Mouse (Mus musculus): ENCODE results near the gene Dph5. TPM values are rescaled to one million over a fixed set of nuclear protein-coding genes. Genes with fewer than 3 reads are reported as not detected.
"Not testable (repeated sequence)": the region's sequence is repeated elsewhere in the genome, so short reads cannot be mapped to it uniquely, and the experiment has no call there.

Gene Dph5
- polyA plus RNA-seq, 1 experiment from 2014 or later, result 18.2 TPM

DNA sequence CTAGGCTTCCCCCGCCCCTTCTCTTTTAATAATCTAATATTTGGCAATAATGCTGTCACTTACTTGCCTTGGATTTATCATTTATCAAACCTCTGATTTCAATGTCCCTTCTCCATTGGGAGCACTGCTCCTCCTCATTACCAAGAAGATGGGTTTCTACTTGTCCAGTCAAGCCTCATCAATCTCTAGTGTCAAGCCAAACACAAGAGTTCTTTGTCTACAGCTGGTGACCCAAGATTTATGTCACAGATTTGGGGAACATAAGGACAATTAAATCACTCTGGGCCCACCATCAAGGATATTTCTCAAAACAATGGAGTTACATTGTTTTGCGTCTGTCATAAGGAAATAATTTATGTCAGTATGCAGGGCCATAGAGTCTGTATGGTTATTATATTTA is 5.5 kb downstream of the Dph5 start:
- H3K9ac ChIP-seq (ENCODE audit: low read length), result no peak overlapping the region
- no peak overlapping the region for H3K27ac ChIP-seq (replicated peaks in 1 of 2; ENCODE audit: control insufficient read depth in 1 of 2, insufficient read depth in 1 of 2, low read depth in 2 of 2, low read length in 2 of 2)
- ATAC-seq (ENCODE audit: insufficient number of reproducible peaks, insufficient read depth, low FRiP score, low read depth), result no peak
- H3K9me3 ChIP-seq (ENCODE audit: control insufficient read depth, low read length), result no peaks in the 10 kb centered on the region
- H3K27me3 ChIP-seq (ENCODE audit: control insufficient read depth, insufficient read depth, low read length), result no peaks in the 10 kb centered on the region
- H3K4me2 ChIP-seq (ENCODE audit: low read length), result no peak overlapping the region
- 91% methylated on average over 2 of the region's 2 CpGs for WGBS
- H3K36me3 ChIP-seq (ENCODE audit: control insufficient read depth, insufficient read depth, low read length), result peaks cover 28% of the 10 kb centered on the region
- peaks cover 0 to 5% of the 10 kb centered on the region in 2 experiments; a peak in 2 of 4 replicates for H3K4me1 ChIP-seq (ENCODE audit: control insufficient read depth in 2 of 2, insufficient read depth in 2 of 2, low read length in 2 of 2)
- H3K4me3 ChIP-seq (ENCODE audit: control insufficient read depth in 1 of 2, insufficient read depth in 1 of 2, low read depth in 1 of 2, low read length in 2 of 2), result no peak overlapping the region

DNA sequence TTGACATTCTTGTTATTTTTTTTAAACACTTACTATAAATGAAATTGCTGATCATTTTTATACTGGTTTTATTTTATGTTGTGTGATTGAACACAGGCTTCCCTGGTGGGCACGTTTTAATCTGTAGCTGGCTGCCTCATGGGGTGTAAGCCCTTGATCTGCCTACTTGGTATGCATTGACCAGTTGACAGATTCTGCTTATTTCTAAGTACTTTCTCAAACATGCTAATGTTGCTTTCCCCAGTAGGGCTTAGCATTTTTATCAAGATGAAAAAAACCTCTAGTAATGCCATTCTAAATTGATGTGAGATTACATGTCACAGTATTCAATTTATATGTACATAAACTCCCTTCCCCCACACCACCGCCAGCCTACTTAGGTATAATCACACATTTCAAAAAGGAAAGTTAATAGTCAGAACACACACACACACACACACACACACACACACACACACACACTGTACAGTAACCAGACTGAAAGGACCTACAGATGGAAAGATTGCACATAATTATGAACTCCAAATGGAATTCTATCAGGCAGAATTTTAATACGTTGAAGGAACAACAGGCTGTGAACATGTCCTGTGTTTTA is 10.8 kb downstream of the Dph5 start:
- Histone ChIP-seq H3K27me3 (ENCODE audit: control insufficient read depth, insufficient read depth, low read length) (no peaks in the 10 kb centered on the region), H3K36me3 (ENCODE audit: control insufficient read depth, insufficient read depth, low read length) (peaks cover 32% of the 10 kb centered on the region), H3K4me3 (ENCODE audit: control insufficient read depth in 1 of 2, insufficient read depth in 1 of 2, low read depth in 1 of 2, low read length in 2 of 2) (no peak overlapping the region), H3K27ac (replicated peaks in 1 of 2; ENCODE audit: control insufficient read depth in 1 of 2, insufficient read depth in 1 of 2, low read depth in 2 of 2, low read length in 2 of 2) (no peak overlapping the region), H3K4me2 (ENCODE audit: low read length) (no peak overlapping the region), H3K9me3 (ENCODE audit: control insufficient read depth, low read length) (no peaks in the 10 kb centered on the region), H3K9ac (ENCODE audit: low read length) (no peak overlapping the region), H3K4me1 (ENCODE audit: control insufficient read depth in 2 of 2, insufficient read depth in 2 of 2, low read length in 2 of 2) (no peaks in the 10 kb centered on the region)
- 86% methylated on average over 3 of the region's 3 CpGs for WGBS
- no peak for ATAC-seq (ENCODE audit: insufficient number of reproducible peaks, insufficient read depth, low FRiP score, low read depth)

DNA sequence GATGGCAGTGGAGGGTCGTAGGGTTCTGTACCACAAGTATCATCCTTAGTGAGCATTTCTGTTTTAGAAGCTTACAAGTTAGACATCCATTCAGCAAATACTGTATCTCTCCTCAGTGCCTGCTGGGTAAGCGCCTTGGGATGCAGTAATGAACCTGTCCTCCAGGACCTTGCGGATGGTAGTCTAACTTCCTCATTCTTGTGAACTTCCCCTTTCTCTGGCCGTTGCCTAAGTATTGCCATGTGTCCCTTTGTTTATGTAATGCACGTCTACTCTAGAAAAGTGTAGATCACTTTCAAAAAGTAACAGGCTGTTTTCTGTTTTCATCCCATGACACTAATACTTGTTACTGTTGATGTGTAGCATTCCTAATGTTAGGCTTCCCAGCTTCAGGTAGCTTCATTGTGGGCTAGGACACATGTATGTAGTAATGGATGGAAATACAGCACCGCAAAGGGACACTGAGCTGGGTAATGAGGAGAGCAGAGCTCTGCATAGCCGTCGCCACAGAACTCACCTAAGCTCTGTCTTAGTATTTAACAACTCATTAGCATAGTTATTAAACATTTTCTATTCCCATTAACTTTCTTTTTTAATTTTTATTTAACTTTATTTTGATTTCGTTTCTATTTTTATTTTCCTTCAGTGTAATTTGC is 14.8 kb downstream of the Dph5 start:
- no peaks in the 10 kb centered on the region for H3K9me3 ChIP-seq (ENCODE audit: control insufficient read depth, low read length)
- H3K27me3 ChIP-seq (ENCODE audit: control insufficient read depth, insufficient read depth, low read length), result no peaks in the 10 kb centered on the region
- H3K27ac ChIP-seq (replicated peaks in 1 of 2; ENCODE audit: control insufficient read depth in 1 of 2, insufficient read depth in 1 of 2, low read depth in 2 of 2, low read length in 2 of 2), result no peak overlapping the region
- H3K36me3 ChIP-seq (ENCODE audit: control insufficient read depth, insufficient read depth, low read length), result peaks cover 24% of the 10 kb centered on the region
- 85% methylated on average over 9 of the region's 9 CpGs for WGBS
- no peak overlapping the region for H3K4me3 ChIP-seq (ENCODE audit: control insufficient read depth in 1 of 2, insufficient read depth in 1 of 2, low read depth in 1 of 2, low read length in 2 of 2)
- H3K4me2 ChIP-seq (ENCODE audit: low read length), result no peak overlapping the region
- ATAC-seq (ENCODE audit: insufficient number of reproducible peaks, insufficient read depth, low FRiP score, low read depth), result no peak
- no peaks in the 10 kb centered on the region for H3K4me1 ChIP-seq (ENCODE audit: control insufficient read depth in 2 of 2, insufficient read depth in 2 of 2, low read length in 2 of 2)
- H3K9ac ChIP-seq (ENCODE audit: low read length), result no peak overlapping the region

DNA sequence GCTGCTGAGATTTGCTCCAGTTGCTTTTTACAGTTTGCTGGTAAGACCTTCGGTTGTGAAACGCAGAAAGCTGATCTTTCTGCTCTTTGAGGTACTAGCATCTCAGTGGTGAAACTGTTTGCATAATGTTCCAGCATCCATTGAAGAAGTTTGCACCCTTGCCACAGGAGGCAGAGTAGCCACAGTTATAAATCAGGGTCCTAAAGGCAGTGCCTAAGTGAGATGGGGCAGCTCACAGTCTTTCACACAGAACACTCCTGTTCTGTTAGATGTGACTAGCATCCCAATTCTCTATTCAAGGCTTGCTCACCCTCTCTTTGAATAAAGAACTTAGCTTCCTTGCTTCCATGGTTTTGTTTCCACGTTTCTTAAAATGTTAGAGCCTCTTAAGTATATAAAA is 17.4 kb downstream of the Dph5 start:
- Histone ChIP-seq H3K4me3 (ENCODE audit: control insufficient read depth in 1 of 2, insufficient read depth in 1 of 2, low read depth in 1 of 2, low read length in 2 of 2) (no peak overlapping the region), H3K9ac (ENCODE audit: low read length) (no peak overlapping the region), H3K4me2 (ENCODE audit: low read length) (no peak overlapping the region), H3K9me3 (ENCODE audit: control insufficient read depth, low read length) (no peaks in the 10 kb centered on the region), H3K4me1 (ENCODE audit: control insufficient read depth in 2 of 2, insufficient read depth in 2 of 2, low read length in 2 of 2) (no peaks in the 10 kb centered on the region), H3K27me3 (ENCODE audit: control insufficient read depth, insufficient read depth, low read length) (no peaks in the 10 kb centered on the region), H3K36me3 (ENCODE audit: control insufficient read depth, insufficient read depth, low read length) (peaks cover 23% of the 10 kb centered on the region), H3K27ac (replicated peaks in 1 of 2; ENCODE audit: control insufficient read depth in 1 of 2, insufficient read depth in 1 of 2, low read depth in 2 of 2, low read length in 2 of 2) (no peak overlapping the region)
- 90% methylated on average over 3 of the region's 3 CpGs for WGBS
- ATAC-seq (ENCODE audit: insufficient number of reproducible peaks, insufficient read depth, low FRiP score, low read depth), result no peak

DNA sequence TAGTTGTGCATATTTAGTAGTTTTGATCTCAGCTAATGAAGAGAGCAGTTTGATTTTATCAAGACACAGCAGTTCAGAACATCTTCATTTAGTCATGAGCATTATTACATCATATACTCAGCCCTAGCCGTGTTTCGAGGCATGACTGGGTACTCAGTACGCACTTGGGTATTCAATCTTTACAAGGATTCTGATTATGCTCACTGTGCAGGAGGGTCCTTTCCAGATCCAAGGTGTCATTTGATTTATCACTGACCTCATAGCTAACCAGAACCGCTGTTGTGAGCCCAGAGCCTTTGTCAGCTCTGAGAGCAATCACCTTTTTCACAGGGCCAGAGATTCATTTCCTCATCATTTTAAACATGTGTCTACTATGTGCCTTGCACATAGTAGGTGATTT is 17.9 kb downstream of the Dph5 start:
- H3K36me3 ChIP-seq (ENCODE audit: control insufficient read depth, insufficient read depth, low read length), result peaks cover 19% of the 10 kb centered on the region
- no peak overlapping the region for H3K4me2 ChIP-seq (ENCODE audit: low read length)
- WGBS, result 89% methylated on average over 4 of the region's 4 CpGs

DNA sequence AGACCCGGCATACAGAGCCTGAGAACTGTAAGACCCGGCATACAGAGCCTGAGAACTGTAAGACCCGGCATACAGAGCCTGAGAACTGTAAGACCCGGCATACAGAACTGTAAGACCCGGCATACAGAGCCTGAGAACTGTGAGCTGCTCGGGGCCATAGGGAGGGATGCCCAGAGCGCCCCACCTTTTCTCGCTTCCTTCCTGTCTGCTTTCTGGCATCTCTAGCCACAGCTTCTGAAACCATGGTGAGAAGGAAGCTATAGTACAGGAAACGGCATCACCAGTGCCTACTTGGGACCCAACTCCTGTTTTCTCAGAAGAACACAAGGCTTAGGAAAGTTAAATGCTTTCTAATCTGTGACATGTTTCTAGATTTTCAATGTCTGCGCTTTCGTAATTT is 19.8 kb downstream of the Dph5 start:
- not testable (repeated sequence) for H3K27me3 ChIP-seq (ENCODE audit: control insufficient read depth, insufficient read depth, low read length); H3K4me3 ChIP-seq (ENCODE audit: control insufficient read depth in 1 of 2, insufficient read depth in 1 of 2, low read depth in 1 of 2, low read length in 2 of 2); H3K9ac ChIP-seq (ENCODE audit: low read length); ATAC-seq (ENCODE audit: insufficient number of reproducible peaks, insufficient read depth, low FRiP score, low read depth); H3K9me3 ChIP-seq (ENCODE audit: control insufficient read depth, low read length); H3K4me2 ChIP-seq (ENCODE audit: low read length); H3K36me3 ChIP-seq (ENCODE audit: control insufficient read depth, insufficient read depth, low read length); H3K4me1 ChIP-seq (ENCODE audit: control insufficient read depth in 2 of 2, insufficient read depth in 2 of 2, low read length in 2 of 2); H3K27ac ChIP-seq (replicated peaks in 1 of 2; ENCODE audit: control insufficient read depth in 1 of 2, insufficient read depth in 1 of 2, low read depth in 2 of 2, low read length in 2 of 2)
- WGBS, result 95% methylated on average over 10 of the region's 11 CpGs

More for the DNA sequence above, 17.9 kb downstream of the Dph5 start:
- Histone ChIP-seq H3K27ac (replicated peaks in 1 of 2; ENCODE audit: control insufficient read depth in 1 of 2, insufficient read depth in 1 of 2, low read depth in 2 of 2, low read length in 2 of 2) (no peak overlapping the region), H3K9ac (ENCODE audit: low read length) (no peak overlapping the region), H3K4me3 (ENCODE audit: control insufficient read depth in 1 of 2, insufficient read depth in 1 of 2, low read depth in 1 of 2, low read length in 2 of 2) (no peak overlapping the region), H3K27me3 (ENCODE audit: control insufficient read depth, insufficient read depth, low read length) (no peaks in the 10 kb centered on the region), H3K9me3 (ENCODE audit: control insufficient read depth, low read length) (no peaks in the 10 kb centered on the region), H3K4me1 (ENCODE audit: control insufficient read depth in 2 of 2, insufficient read depth in 2 of 2, low read length in 2 of 2) (no peaks in the 10 kb centered on the region)
- ATAC-seq (ENCODE audit: insufficient number of reproducible peaks, insufficient read depth, low FRiP score, low read depth), result no peak

DNA sequence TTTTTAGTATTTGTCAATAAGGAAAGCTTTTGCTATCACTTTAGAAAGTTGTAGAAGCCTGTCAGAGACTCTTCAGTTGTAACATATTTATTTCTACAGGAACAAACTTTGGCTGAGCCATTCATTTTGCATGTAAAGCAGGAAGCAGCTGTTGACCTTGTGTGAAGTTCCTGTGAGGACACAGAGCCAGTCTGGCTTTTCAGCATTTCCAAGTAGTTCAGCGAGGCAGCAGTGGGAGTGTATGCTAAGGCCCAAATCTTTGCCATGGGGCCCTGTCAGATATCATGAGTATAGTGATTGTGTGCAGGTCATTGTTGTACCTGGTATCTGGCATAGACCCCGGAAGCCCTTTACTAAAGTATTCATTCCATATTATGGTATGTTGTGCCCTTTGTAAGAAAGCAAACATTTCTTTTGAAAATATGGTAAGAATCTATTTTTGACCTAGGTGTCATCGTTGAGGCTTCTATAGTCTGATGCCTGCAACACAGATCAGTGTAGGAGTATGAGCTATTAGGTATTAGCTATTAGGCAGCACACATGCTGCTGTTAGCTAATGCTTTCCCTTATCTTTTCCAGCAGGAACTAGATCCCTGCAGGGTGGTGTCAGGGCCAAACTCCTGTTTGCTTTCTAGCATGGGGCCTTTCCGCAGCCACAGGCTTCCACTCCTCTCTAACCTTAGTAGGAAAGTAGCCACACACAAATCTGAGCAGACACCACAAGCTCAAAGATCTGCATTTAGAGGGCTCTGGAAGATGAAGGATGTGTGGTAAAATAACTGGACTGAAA is 37.0 kb downstream of the Dph5 start:
- H3K9ac ChIP-seq (ENCODE audit: low read length), result no peak overlapping the region

More for the DNA sequence above, 37.0 kb downstream of the Dph5 start:
- H3K9me3 ChIP-seq (ENCODE audit: control insufficient read depth, low read length), result no peaks in the 10 kb centered on the region
- H3K4me1 ChIP-seq (ENCODE audit: control insufficient read depth in 2 of 2, insufficient read depth in 2 of 2, low read length in 2 of 2), result peaks cover 2 to 9% of the 10 kb centered on the region in 2 experiments
- H3K27me3 ChIP-seq (ENCODE audit: control insufficient read depth, insufficient read depth, low read length), result no peaks in the 10 kb centered on the region
- WGBS, result 44% methylated on average over 4 of the region's 4 CpGs
- ATAC-seq (ENCODE audit: insufficient number of reproducible peaks, insufficient read depth, low FRiP score, low read depth), result no peak
- peak overlapping the region; percentile 44 to 67 for H3K27ac ChIP-seq (replicated peaks in 1 of 2; ENCODE audit: control insufficient read depth in 1 of 2, insufficient read depth in 1 of 2, low read depth in 2 of 2, low read length in 2 of 2)
- H3K4me3 ChIP-seq (ENCODE audit: control insufficient read depth in 1 of 2, insufficient read depth in 1 of 2, low read depth in 1 of 2, low read length in 2 of 2), result no peak overlapping the region
- no peak overlapping the region for H3K4me2 ChIP-seq (ENCODE audit: low read length)
- H3K36me3 ChIP-seq (ENCODE audit: control insufficient read depth, insufficient read depth, low read length), result peaks cover 26% of the 10 kb centered on the region

All from heart, embryonic 14.5 days (tissue).